Mouse (Mus musculus) embryonic stem cell, embryonic (primary cell): ENCODE measurements around the gene Tmem156.

Experiments used
- CTCF ChIA-PET, 4 experiments: fragments of 300-600 bp in 2 of 4; fragments of 350-600 bp in 2 of 4; sonication (Branson Sonifier 250); formaldehyde crosslinking; loops; one replicate each; lab custom pipeline; 2022; ENCODE audit warnings: inconsistent platforms in 2 of 4; lab: Charles Lee
- POLR2A ChIA-PET, 4 experiments: fragments of 300-600 bp in 2 of 4; fragments of 350-600 bp in 2 of 4; sonication (Branson Sonifier 250); formaldehyde crosslinking; loops; one replicate each; lab custom pipeline; 2022; ENCODE audit warnings: antibody characterized with exemption in 4 of 4, inconsistent platforms in 1 of 4; lab: Charles Lee

Tmem156 gene

GRCm38 (mm10) chr5:65045642-65046370, 46.1 kb downstream of the Tmem156 start:
- CTCF ChIA-PET: no interaction called here
- POLR2A ChIA-PET: interaction anchor here in 1 of 4 experiments (0.7 to 1.0 kb wide), 2 partner anchors 8 to 19 kb away, joined by 3 to 4 read pairs; no protein-coding TSS in a partner anchor

- CTCF ChIA-PET: interaction anchor here in 1 of 4 experiments (0.7 to 0.8 kb wide), 2 partner anchors 31 to 34 kb away, joined by 8 to 17 read pairs; no protein-coding TSS in a partner anchor
- POLR2A ChIA-PET: interaction anchor here in 2 of 4 experiments (1.0 to 1.2 kb wide), 5 partner anchors 10 to 69 kb away, joined by 3 to 9 read pairs (median 4); no protein-coding TSS in a partner anchor
These were observed 48.5 kb downstream of the Tmem156 start for GRCm38 (mm10) chr5:65043407-65043895.

- CTCF ChIA-PET: interaction anchor here (0.5 to 1.6 kb wide), 13 partner anchors 12 to 927 kb away, joined by 3 to 11 read pairs (median 3); no protein-coding TSS in a partner anchor
- POLR2A ChIA-PET: interaction anchor here in 3 of 4 experiments (0.7 to 1.9 kb wide), 4 partner anchors 10 to 67 kb away, joined by 3 to 6 read pairs (median 4); partner anchors contain the start of gene Klhl5 (in 1 of the 3)
These were observed 51.5 kb downstream of the Tmem156 start for GRCm38 (mm10) chr5:65040463-65040862.

GRCm38 (mm10) chr5:65038811-65039571, 52.9 kb downstream of the Tmem156 start:
- POLR2A ChIA-PET: interaction anchor here in 2 of 4 experiments (0.6 to 1.9 kb wide), 7 partner anchors 9 to 278 kb away, joined by 3 to 8 read pairs (median 4); partner anchors contain the start of gene Klhl5 (in 1 of the 2)

GRCm38 (mm10) chr5:65038305-65038704, 53.6 kb downstream of the Tmem156 start:
- CTCF ChIA-PET: interaction anchor here in 2 of 4 experiments (0.6 to 0.7 kb wide), 3 partner anchors 12 to 94 kb away, joined by 4 to 5 read pairs (median 5); no protein-coding TSS in a partner anchor
- POLR2A ChIA-PET: interaction anchor here in 1 of 4 experiments (0.7 to 1.9 kb wide), 2 partner anchors 12 to 22 kb away, joined by 4 to 8 read pairs; no protein-coding TSS in a partner anchor

More at GRCm38 (mm10) chr5:65038811-65039571, 52.9 kb downstream of the Tmem156 start:
- CTCF ChIA-PET: interaction anchor here (0.6 to 1.6 kb wide), 7 partner anchors 12 to 118 kb away, joined by 3 to 7 read pairs (median 5); no protein-coding TSS in a partner anchor

- ChIA-PET CTCF (interaction anchor here in 2 of 4 experiments (1.0 to 1.6 kb wide), 4 partner anchors 14 to 120 kb away, joined by 3 to 4 read pairs (median 4); no protein-coding TSS in a partner anchor), POLR2A (interaction anchor here in 2 of 4 experiments (0.7 to 3.0 kb wide), 16 partner anchors 8 to 71 kb away, joined by 3 to 11 read pairs (median 4); partner anchors contain the start of gene Klhl5 (in 2 of the 2))
These were observed 55.3 kb downstream of the Tmem156 start for GRCm38 (mm10) chr5:65036597-65036996.

GRCm38 (mm10) chr5:65028019-65028418, 63.9 kb downstream of the Tmem156 start:
- ChIA-PET CTCF (interaction anchor here in 3 of 4 experiments (0.5 to 2.3 kb wide), 6 partner anchors 8 to 222 kb away, joined by 3 to 9 read pairs (median 4); partner anchors contain the start of gene Klhl5 (in 1 of the 3)), POLR2A (interaction anchor here in 3 of 4 experiments (0.6 to 3.1 kb wide), 10 partner anchors 8 to 37 kb away, joined by 3 to 11 read pairs (median 4); no protein-coding TSS in a partner anchor)

- ChIA-PET CTCF (interaction anchor here (0.5 to 1.0 kb wide), 9 partner anchors 9 to 956 kb away, joined by 3 to 5 read pairs (median 3); no protein-coding TSS in a partner anchor), POLR2A (interaction anchor here in 3 of 4 experiments (0.6 to 3.1 kb wide), 19 partner anchors 9 to 706 kb away, joined by 3 to 11 read pairs (median 4); partner anchors contain the start of genes Klhl5 (in 1 of the 3) and Wdr19 (in 1 of the 3))
These were observed 65.2 kb downstream of the Tmem156 start for GRCm38 (mm10) chr5:65026776-65027175.

- ChIA-PET CTCF (interaction anchor here in 3 of 4 experiments (0.5 to 0.7 kb wide), 4 partner anchors 10 to 955 kb away, joined by 3 to 10 read pairs (median 3); no protein-coding TSS in a partner anchor), POLR2A (interaction anchor here in 3 of 4 experiments (0.6 to 3.1 kb wide), 13 partner anchors 10 to 660 kb away, joined by 3 to 11 read pairs (median 5); no protein-coding TSS in a partner anchor)
These were observed 66.0 kb downstream of the Tmem156 start for GRCm38 (mm10) chr5:65025916-65026315.

- CTCF ChIA-PET: no interaction called here
- POLR2A ChIA-PET: interaction anchor here in 1 of 4 experiments (1.3 kb wide), 1 partner anchor 11 kb away, joined by 3 read pairs; no protein-coding TSS in a partner anchor
These were observed 67.3 kb downstream of the Tmem156 start for GRCm38 (mm10) chr5:65024641-65025040.

- ChIA-PET POLR2A (no interaction called here), CTCF (no interaction called here)
These were observed 69.9 kb downstream of the Tmem156 start for GRCm38 (mm10) chr5:65022006-65022405.

- ChIA-PET POLR2A (interaction anchor here in 2 of 4 experiments (0.6 to 1.4 kb wide), 5 partner anchors 24 to 520 kb away, joined by 3 to 4 read pairs (median 3); partner anchors contain the start of gene Klhl5 (in 1 of the 2)), CTCF (interaction anchor here in 3 of 4 experiments (0.6 to 1.9 kb wide), 11 partner anchors 9 to 245 kb away, joined by 3 to 9 read pairs (median 4); no protein-coding TSS in a partner anchor)
These were observed 72.1 kb downstream of the Tmem156 start for GRCm38 (mm10) chr5:65019823-65020222.

GRCm38 (mm10) chr5:65019109-65019508, 72.8 kb downstream of the Tmem156 start:
- CTCF ChIA-PET: interaction anchor here in 3 of 4 experiments (0.6 to 1.9 kb wide), 5 partner anchors 10 to 265 kb away, joined by 4 to 9 read pairs (median 7); no protein-coding TSS in a partner anchor

GRCm38 (mm10) chr5:65015508-65015907, 76.4 kb downstream of the Tmem156 start:
- POLR2A ChIA-PET: interaction anchor here in 1 of 4 experiments (1.1 to 1.2 kb wide), 2 partner anchors 11 to 12 kb away, joined by 3 to 7 read pairs; no protein-coding TSS in a partner anchor
- CTCF ChIA-PET: interaction anchor here in 2 of 4 experiments (0.7 to 0.9 kb wide), 2 partner anchors 141 kb away, joined by 3 to 5 read pairs; no protein-coding TSS in a partner anchor

More at GRCm38 (mm10) chr5:65019109-65019508, 72.8 kb downstream of the Tmem156 start:
- POLR2A ChIA-PET: interaction anchor here in 2 of 4 experiments (0.9 to 1.4 kb wide), 3 partner anchors 10 to 368 kb away, joined by 3 to 5 read pairs (median 4); no protein-coding TSS in a partner anchor

GRCm38 (mm10) chr5:65011901-65012573, 79.9 kb downstream of the Tmem156 start:
- POLR2A ChIA-PET: interaction anchor here in 2 of 4 experiments (0.6 to 1.8 kb wide), 3 partner anchors 15 to 287 kb away, joined by 3 to 5 read pairs (median 3); partner anchors contain the start of gene Wdr19 (in 1 of the 2)
- CTCF ChIA-PET: no interaction called here

- POLR2A ChIA-PET: interaction anchor here in 3 of 4 experiments (0.5 to 1.0 kb wide), 4 partner anchors 11 to 245 kb away, joined by 3 to 5 read pairs (median 3); partner anchors contain the start of gene Wdr19 (in 1 of the 3)
These were observed 85.9 kb downstream of the Tmem156 start for GRCm38 (mm10) chr5:65006011-65006491.

More at GRCm38 (mm10) chr5:65006011-65006491, 85.9 kb downstream of the Tmem156 start:
- CTCF ChIA-PET: interaction anchor here in 1 of 4 experiments (1.5 kb wide), 1 partner anchor 14 kb away, joined by 4 read pairs; no protein-coding TSS in a partner anchor
